Mouse (Mus musculus) testis, adult 2 months (tissue): ENCODE measurements around the gene Khk.

ENCODE experiments used
- CTCF ChIP-seq: fragments of 200-500 bp; IDR thresholded peaks from 2 replicates; pipeline ENCODE4 v1.5.1; 2012; ENCODE audit warnings: low read depth, mild to moderate bottlenecking, inconsistent platforms, low read length, moderate library complexity; ENCODE audit not compliant: control insufficient read depth, insufficient read depth, insufficient replicate concordance
- POLR2A ChIP-seq: fragments of 200-500 bp; IDR thresholded peaks from 2 replicates; pipeline ENCODE4 v1.6.1; 2012; ENCODE audit warnings: low read depth, mild to moderate bottlenecking, inconsistent platforms, low read length, moderate library complexity; ENCODE audit not compliant: control insufficient read depth

DNA sequence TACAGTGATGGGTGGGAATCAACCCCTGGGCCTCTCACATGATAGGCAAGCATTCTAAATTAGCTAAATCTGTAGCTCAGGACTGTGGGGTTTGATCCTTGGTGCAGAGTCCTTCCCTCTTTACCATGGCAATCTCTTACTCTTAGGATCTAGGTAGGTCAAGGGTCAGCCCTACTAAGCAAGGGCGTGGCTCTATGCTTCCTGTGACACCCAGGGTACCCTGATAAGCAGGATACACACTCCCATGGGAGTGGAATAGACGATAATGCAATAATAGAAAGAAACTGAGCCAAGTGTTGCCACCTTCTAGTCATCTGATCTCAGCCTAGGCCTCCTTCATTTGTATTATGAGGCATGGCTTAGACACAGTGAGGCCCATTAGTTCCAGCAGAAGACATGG is 48.2 kb downstream of the Khk start:
- TF ChIP-seq CTCF (no peak), POLR2A (no peak)
